Mouse (Mus musculus) heart, embryonic 16.5 days (tissue): Measurements from ENCODE around the gene Rps6kb2. TPM values are rescaled to one million over a fixed set of nuclear protein-coding genes. Genes with fewer than 3 reads are reported as not detected.
A peak's percentile ranks its signal among the peaks of the same experiment; 100 is the strongest.
"Not testable (repeated sequence)": the region's sequence is repeated elsewhere in the genome, so short reads cannot be mapped to it uniquely, and the experiment has no call there.

Experiments used
- ATAC-seq: fragments of 200-750 bp; cut with Nextera tagmentation; replicated peaks from 2 replicates; pipeline ENCODE4 v1.8.0; 2017; ENCODE audit warnings: moderate number of reproducible peaks; ENCODE audit not compliant: insufficient read depth, low FRiP score; ENCODE audit errors: extremely low read depth
- H3K27ac ChIP-seq: fragments of 300-500 bp; sonication (generic); 2 replicates; pipeline ENCODE4 v1.5.1; 2014; ENCODE audit warnings: mild to moderate bottlenecking, low read length, control low read depth, moderate library complexity
- H3K27me3 ChIP-seq: fragments of 300-500 bp; sonication (generic); 2 replicates; pipeline ENCODE4 v1.6.1; 2014; ENCODE audit warnings: low read length, mixed read lengths; ENCODE audit not compliant: control insufficient read depth, insufficient read depth
- H3K36me3 ChIP-seq: fragments of 300-500 bp; sonication (generic); 2 replicates; pipeline ENCODE4 v1.6.1; 2014; ENCODE audit not compliant: control insufficient read depth, insufficient read depth
- H3K4me1 ChIP-seq: fragments of 300-500 bp; sonication (generic); 2 replicates; pipeline ENCODE4 v1.6.1; 2014; ENCODE audit warnings: low read length, mixed read lengths; ENCODE audit not compliant: control insufficient read depth, insufficient read depth
- H3K4me2 ChIP-seq: fragments of 300-500 bp; sonication (generic); 2 replicates; pipeline ENCODE4 v1.6.1; 2014; ENCODE audit warnings: low read depth, mild to moderate bottlenecking, control low read depth, low read length
- H3K4me3 ChIP-seq: fragments of 300-500 bp; sonication (generic); 2 replicates; pipeline ENCODE4 v1.5.1; 2014; ENCODE audit warnings: mild to moderate bottlenecking, control low read depth, low read length
- H3K9ac ChIP-seq: fragments of 300-500 bp; sonication (generic); 2 replicates; pipeline ENCODE4 v1.6.1; 2014; ENCODE audit warnings: low read length, control low read depth
- H3K9me3 ChIP-seq: fragments of 300-500 bp; sonication (generic); replicated peaks from 2 replicates; pipeline ENCODE4 v1.6.1; 2016; ENCODE audit warnings: low read length; ENCODE audit not compliant: control insufficient read depth
- WGBS: fragments of 180-500 bp; shearing (Covaris S2); extraction: QIAGEN DNeasy Blood & Tissue Kit; methylation state at CpG from one replicate; pipeline ENCODE4 v1.1.7; 2014; 5-methylcytosine and 5-hydroxymethylcytosine counted together
- polyA plus RNA-seq: library from polyadenylated mRNA; unstranded; fragments of >200 nt; fragmentation: Nextera tagmentation; extraction: Ambion mirVana; gene quantifications from 2 replicates; pipeline ENCODE4 v1.2.1, GENCODE M21; 2015

Rps6kb2 gene
- polyA plus RNA-seq, 1 experiment from 2014 or later, result 48.7 TPM

DNA sequence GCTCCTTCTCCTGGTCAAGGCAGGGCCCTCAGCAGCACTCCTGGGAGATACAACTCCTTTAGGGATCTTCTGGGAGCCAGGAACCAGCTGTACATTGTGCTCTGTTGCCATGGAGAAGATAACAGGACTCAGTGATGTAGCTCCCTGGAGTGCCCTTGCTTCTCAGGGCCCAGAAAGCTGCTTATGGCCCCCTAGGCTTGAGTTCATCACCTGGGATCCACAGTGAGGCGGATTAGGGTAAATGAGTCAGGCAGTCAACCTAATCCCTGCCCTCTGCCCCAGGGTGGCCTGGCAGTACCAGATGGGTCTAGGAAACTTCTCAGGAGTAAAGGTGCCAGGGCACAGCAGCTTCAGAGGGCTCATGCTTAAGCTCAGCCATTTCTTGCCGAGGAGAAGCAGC, 23.7 kb downstream of the Rps6kb2 start, which contains the start of gene Gpr152:
Gene Gpr152 (plus strand): TSS at position 342 of the 400 bp plus-strand sequence.
- Histone ChIP-seq H3K9me3 (no peaks in the 10 kb centered on the region), H3K27ac (no peak within 1 kb of the TSS), H3K36me3 (no peaks in the 10 kb centered on the region), H3K4me1 (0 out of 2 replicates have a peak, but pooled peaks cover 3% of the 10 kb centered on the region), H3K9ac (0 out of 2 replicates have a peak within 1 kb of the TSS, but pooled peaks have one; percentile 2), H3K27me3 (no peaks in the 10 kb centered on the region), H3K4me3 (no peak within 1 kb of the TSS), H3K4me2 (no peak within 1 kb of the TSS)
- ATAC-seq, result no peak
- WGBS, result 74% methylated on average over 2 of the region's 2 CpGs

DNA sequence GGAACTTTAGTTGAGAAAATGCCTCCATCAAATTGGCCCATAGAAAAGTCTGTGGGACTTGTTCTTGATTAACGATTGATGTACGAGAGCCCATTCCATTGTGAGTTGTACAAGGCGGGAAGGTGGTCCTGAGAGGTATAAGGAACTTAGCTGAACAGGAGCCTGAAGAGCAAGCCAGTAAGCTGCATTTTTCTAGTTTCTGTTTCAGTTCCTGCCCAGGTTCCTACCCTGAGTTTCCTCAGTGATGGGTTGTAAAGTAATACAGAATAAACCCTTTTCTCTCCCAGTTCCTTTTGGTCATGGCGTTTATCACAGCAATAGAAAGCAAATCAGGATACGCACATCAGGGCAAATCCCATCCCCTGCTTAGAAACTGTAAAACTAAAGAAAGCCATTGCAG, 25.2 kb downstream of the Rps6kb2 start:
- no peaks in the 10 kb centered on the region for H3K9me3 ChIP-seq
- H3K27ac ChIP-seq, result no peak overlapping the region
- no peaks in the 10 kb centered on the region for H3K36me3 ChIP-seq
- no peaks in the 10 kb centered on the region for H3K27me3 ChIP-seq
- ATAC-seq, result no peak
- H3K4me2 ChIP-seq, result no peak overlapping the region
- H3K4me3 ChIP-seq, result no peak overlapping the region
- 77% methylated on average over 5 of the region's 5 CpGs for WGBS
- H3K9ac ChIP-seq, result no peak overlapping the region
- 0 out of 2 replicates have a peak, but pooled peaks cover 3% of the 10 kb centered on the region for H3K4me1 ChIP-seq

DNA sequence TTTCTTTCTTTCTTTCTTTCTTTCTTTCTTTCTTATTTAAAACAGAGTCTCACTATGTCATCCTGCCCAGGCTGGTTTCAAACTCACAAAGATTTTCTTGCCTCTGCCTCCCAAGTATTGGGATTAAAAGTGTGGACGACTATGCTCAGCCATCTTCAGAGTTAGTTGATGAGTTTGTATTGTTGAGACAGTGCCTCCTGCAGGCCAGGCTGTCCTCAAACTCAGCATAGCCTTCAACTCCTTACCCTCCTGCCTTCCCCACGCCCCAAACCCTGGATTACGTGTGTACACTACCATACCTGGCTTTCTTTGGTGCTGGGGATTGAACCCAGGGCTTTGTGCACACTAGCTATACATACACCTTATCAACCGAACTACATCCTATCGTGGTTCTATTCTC, 26.7 kb downstream of the Rps6kb2 start:
- WGBS, result 71% methylated on average over 5 of the region's 5 CpGs
- Histone ChIP-seq H3K9ac (no peak overlapping the region), H3K4me1 (0 out of 2 replicates have a peak, but pooled peaks cover 3% of the 10 kb centered on the region), H3K4me3 (no peak overlapping the region), H3K4me2 (no peak overlapping the region), H3K27ac (no peak overlapping the region), H3K36me3 (peaks cover 9% of the 10 kb centered on the region; the same call in 1 of the 2 replicates), H3K27me3 (no peaks in the 10 kb centered on the region), H3K9me3 (no peaks in the 10 kb centered on the region)
- no peak for ATAC-seq

DNA sequence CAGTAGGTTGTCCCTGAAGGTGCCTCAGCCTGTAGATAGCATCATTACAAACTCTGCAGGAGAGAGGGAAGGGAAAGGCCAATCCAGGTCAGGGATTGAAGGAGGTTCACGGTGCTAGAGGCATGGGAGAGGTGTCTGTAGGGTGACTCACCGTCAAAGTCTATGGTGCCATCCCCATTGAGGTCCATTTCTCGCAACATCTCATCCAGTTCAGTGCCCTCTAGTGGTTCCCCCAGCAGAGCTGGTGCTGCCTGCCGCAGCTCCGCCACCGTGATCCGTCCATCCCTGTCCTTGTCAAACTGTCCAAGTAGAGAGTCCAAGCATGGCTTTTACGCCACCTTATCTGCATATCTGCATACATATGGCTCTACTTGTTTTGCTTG, 27.2 kb downstream of the Rps6kb2 start:
- not testable (repeated sequence) for H3K36me3 ChIP-seq, H3K4me2 ChIP-seq, H3K4me3 ChIP-seq, ATAC-seq, H3K9ac ChIP-seq, H3K4me1 ChIP-seq, H3K27me3 ChIP-seq, H3K27ac ChIP-seq, H3K9me3 ChIP-seq
- 14% methylated on average over 8 of the region's 8 CpGs for WGBS

DNA sequence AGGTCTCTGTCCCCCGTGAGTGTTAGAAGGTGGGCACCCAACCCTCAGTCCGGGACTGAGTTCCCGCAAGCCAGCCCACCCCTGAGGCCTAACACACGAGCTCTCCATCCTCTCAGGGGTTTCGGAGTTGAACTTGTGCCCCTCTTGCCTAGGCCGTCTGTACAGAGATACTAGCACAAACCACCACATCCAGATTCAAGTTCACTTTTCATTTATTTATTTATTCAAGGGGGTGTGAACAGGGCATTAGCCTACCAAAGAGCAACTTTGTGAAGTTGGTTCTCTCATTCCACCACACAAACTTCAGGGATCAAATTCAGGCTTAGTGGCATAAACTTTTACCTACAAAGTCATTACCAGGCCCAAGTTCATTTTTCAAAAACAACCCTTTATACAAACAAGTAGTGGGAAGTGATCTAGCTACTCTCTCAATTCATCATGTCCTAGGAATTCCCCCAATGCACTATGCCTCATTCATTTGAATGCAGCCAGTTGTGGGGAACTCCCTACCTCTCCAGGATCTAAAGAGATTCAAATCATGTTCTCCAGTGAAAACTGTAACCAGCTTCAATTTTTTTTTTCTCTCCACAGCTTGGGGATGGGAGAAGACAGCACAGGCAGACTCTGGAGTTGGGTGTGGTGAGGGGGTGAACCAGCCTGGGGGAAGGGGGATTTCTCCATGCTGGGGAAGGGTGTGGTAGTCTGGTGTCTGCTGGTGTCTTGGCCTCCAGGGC, 27.8 kb downstream of the Rps6kb2 start:
- not testable (repeated sequence) for H3K27me3 ChIP-seq, H3K9ac ChIP-seq, H3K4me3 ChIP-seq, H3K36me3 ChIP-seq, H3K4me1 ChIP-seq, H3K27ac ChIP-seq, H3K4me2 ChIP-seq, ATAC-seq, H3K9me3 ChIP-seq
- 79% methylated on average over 6 of the region's 6 CpGs for WGBS

DNA sequence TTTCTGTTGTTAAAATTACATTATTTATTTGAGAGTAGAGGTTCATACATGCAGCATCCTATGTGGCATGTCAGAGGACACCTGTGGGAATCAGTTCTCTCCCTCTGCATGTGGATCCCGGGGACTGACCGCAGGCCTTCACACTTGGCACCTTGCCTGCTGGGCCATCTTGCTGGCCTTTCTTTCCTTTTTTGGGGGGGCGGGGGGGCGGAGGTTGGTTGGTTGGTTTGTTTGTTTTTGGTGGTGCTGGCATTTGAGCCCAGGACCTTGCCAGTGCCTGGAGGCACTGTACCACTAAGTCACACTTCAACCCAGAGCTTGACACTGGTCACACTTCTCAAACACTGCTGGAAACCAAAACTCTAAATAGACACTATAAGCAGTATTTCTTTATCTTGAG, 28.8 kb downstream of the Rps6kb2 start:
- no peaks in the 10 kb centered on the region for H3K9me3 ChIP-seq
- 79% methylated on average over 4 of the region's 4 CpGs for WGBS

DNA sequence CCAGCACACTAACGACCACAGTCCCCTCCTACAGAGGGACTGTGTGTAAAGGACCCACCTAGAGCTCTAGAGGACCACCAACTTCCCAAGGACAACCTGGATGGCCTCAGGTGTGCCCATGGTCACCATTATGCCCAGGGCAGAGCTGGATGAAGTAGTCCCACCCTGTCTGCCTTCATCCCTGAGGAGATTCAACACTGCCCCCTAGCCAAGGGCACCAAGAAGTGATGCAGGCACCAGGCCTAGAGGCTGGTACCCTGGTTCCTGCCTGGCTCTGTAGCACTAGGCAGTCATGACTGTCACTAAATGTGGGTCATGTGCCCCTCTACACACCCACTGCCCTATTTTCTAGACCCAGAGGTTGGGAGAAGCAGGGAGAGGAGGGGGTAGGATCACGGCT, 31.4 kb downstream of the Rps6kb2 start:
- peaks cover 17% of the 10 kb centered on the region for H3K36me3 ChIP-seq

More for the DNA sequence above, 28.8 kb downstream of the Rps6kb2 start:
- Histone ChIP-seq H3K4me1 (peaks cover 11% of the 10 kb centered on the region), H3K36me3 (peaks cover 9% of the 10 kb centered on the region; the same call in 1 of the 2 replicates), H3K4me2 (no peak overlapping the region), H3K4me3 (no peak overlapping the region), H3K9ac (no peak overlapping the region), H3K27me3 (no peaks in the 10 kb centered on the region), H3K27ac (no peak overlapping the region)
- ATAC-seq, result no peak

DNA sequence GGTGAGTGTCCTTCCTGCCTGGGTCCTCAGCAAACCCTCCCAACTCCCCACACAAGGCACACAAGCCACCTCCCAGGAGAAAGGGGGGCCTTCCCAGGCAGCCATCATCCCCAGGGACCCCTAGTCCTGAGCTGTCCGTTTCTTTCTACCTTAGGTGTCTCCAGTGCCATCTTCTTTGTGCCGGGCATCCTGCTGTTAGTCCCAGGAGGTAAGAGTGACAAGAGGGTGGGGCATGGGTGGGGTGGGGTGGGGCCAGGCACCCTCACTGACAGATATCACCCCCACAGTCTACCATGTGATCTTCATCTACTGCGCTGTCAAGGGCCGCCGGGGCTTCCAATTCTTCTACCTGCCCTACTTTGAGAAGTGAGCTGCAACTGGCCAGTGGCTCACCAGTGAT, 32.1 kb downstream of the Rps6kb2 start:
- Histone ChIP-seq H3K4me1 (peaks cover 19% of the 10 kb centered on the region), H3K4me3 (no peak overlapping the region), H3K36me3 (peaks cover 17% of the 10 kb centered on the region), H3K9me3 (no peaks in the 10 kb centered on the region), H3K9ac (no peak overlapping the region), H3K27me3 (no peaks in the 10 kb centered on the region), H3K27ac (no peak overlapping the region), H3K4me2 (no peak overlapping the region)
- WGBS, result 80% methylated on average over 5 of the region's 5 CpGs
- no peak for ATAC-seq

More for the DNA sequence above, 31.4 kb downstream of the Rps6kb2 start:
- Histone ChIP-seq H3K4me2 (no peak overlapping the region), H3K27me3 (no peaks in the 10 kb centered on the region), H3K9me3 (no peaks in the 10 kb centered on the region), H3K27ac (no peak overlapping the region), H3K9ac (no peak overlapping the region), H3K4me1 (peaks cover 15% of the 10 kb centered on the region), H3K4me3 (no peak overlapping the region)
- WGBS, result 85% methylated on average over 2 of the region's 2 CpGs
- ATAC-seq, result no peak

DNA sequence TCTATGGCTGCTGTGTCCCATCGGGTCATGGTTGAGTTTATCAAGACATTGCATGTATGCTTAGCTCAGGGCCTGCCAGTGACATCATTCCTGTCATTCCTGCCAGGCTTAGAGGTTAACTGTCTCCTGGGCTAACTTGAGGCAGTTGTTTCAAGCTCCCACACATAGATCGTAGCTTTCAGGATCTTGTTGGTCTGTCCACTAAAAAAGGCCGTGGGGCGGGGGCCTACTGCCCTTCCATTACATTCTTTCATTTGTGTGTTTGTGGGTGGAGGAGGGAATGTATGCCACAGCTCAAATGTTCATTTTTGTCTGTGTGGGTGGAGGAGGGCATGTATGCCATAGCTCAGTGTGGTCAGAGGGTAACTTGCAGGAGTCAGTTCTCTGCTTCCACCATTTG, 33.0 kb downstream of the Rps6kb2 start:
- H3K27ac ChIP-seq, result peak overlapping the region; percentile 49
- H3K4me1 ChIP-seq, result peaks cover 21% of the 10 kb centered on the region
- no peaks in the 10 kb centered on the region for H3K27me3 ChIP-seq
- H3K4me2 ChIP-seq, result no peak overlapping the region
- peaks cover 17% of the 10 kb centered on the region for H3K36me3 ChIP-seq
- H3K9ac ChIP-seq, result no peak overlapping the region
- ATAC-seq, result no peak
- no peak overlapping the region for H3K4me3 ChIP-seq
- 65% methylated on average over 4 of the region's 4 CpGs for WGBS
- H3K9me3 ChIP-seq, result no peaks in the 10 kb centered on the region
